Mouse (Mus musculus) kidney, adult 11 months (tissue): ENCODE data around the gene Slc17a2.

Source experiments
- DNase-seq: peaks from one replicate; pipeline ENCODE4 v3.0.0; 2022

Gene Slc17a2

GRCm38 (mm10) chr13:23799405-23799804, 7.4 kb upstream of the Slc17a2 start:
- DNase-seq: no peak

GRCm38 (mm10) chr13:23804532-23804931, 2.3 kb upstream of the Slc17a2 start:
- DNase-seq: no peak

GRCm38 (mm10) chr13:23816148-23816547, 9.4 kb downstream of the Slc17a2 start:
- DNase-seq: no peak

GRCm38 (mm10) chr13:23820179-23820940, 13.6 kb downstream of the Slc17a2 start:
- no peak for DNase-seq

- DNase-seq: no peak
Observed at GRCm38 (mm10) chr13:23822213-23822612, 15.4 kb downstream of the Slc17a2 start.

GRCm38 (mm10) chr13:23826606-23827005, 19.8 kb downstream of the Slc17a2 start:
- no peak for DNase-seq

GRCm38 (mm10) chr13:23833053-23833452, 26.3 kb downstream of the Slc17a2 start:
- DNase-seq: peak; percentile 30

- peak; percentile 64 for DNase-seq
Observed at GRCm38 (mm10) chr13:23834836-23835235, 28.0 kb downstream of the Slc17a2 start.

GRCm38 (mm10) chr13:23836630-23837029, 29.8 kb downstream of the Slc17a2 start:
- DNase-seq: no peak

- peak; percentile 80 for DNase-seq
Observed at GRCm38 (mm10) chr13:23839308-23839707, 32.5 kb downstream of the Slc17a2 start, which contains the start of gene Slc17a3. Slc17a3 (plus strand) TSS chr13:23839434.

- DNase-seq: no peak
Observed at GRCm38 (mm10) chr13:23845851-23846250, 39.1 kb downstream of the Slc17a2 start.

GRCm38 (mm10) chr13:23849299-23849698, 42.5 kb downstream of the Slc17a2 start:
- DNase-seq: no peak

GRCm38 (mm10) chr13:23856401-23856800, 49.6 kb downstream of the Slc17a2 start:
- no peak for DNase-seq

- no peak for DNase-seq
Observed at GRCm38 (mm10) chr13:23861815-23862214, 55.0 kb downstream of the Slc17a2 start.

- no peak for DNase-seq
Observed at GRCm38 (mm10) chr13:23864711-23865110, 57.9 kb downstream of the Slc17a2 start.

- DNase-seq: no peak
Observed at GRCm38 (mm10) chr13:23866086-23866710, 59.4 kb downstream of the Slc17a2 start.

GRCm38 (mm10) chr13:23867000-23867399, 60.2 kb downstream of the Slc17a2 start:
- DNase-seq: peak; percentile 62

- DNase-seq: peak; percentile 61
Observed at GRCm38 (mm10) chr13:23867405-23867804, 60.6 kb downstream of the Slc17a2 start, which contains the start of gene Slc17a1. Slc17a1 (plus strand) TSS chr13:23867750.

- peak; percentile 75 for DNase-seq
Observed at GRCm38 (mm10) chr13:23868790-23869533, 62.2 kb downstream of the Slc17a2 start.

GRCm38 (mm10) chr13:23869996-23870395, 63.2 kb downstream of the Slc17a2 start:
- DNase-seq: peak; percentile 54

- no peak for DNase-seq
Observed at GRCm38 (mm10) chr13:23873141-23873540, 66.3 kb downstream of the Slc17a2 start.
